Mouse (Mus musculus): ENCODE measurements around the gene Rxra.

DNA sequence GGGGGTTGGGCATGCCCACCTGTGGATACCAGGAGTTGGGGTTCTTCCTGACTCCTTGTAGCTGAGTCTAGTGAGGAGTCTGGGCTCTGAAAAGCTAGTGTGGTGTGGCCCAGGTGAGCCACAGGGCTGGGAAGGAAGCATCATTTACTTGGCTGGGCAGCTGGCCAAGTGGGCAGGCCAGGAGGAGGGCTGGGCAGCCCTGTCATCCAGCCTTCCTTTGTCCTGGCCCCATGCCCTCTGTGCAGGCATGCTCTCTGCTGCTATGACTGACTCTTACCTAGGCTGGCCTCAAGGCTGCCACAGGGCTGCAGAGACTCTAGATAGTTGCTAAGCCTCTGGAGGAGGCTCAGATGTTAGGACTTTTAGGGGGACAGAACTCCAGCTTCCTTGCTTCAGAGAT, 42.0 kb downstream of the Rxra start:
- TF ChIP-seq TAL1 (conservative IDR thresholded peaks at IDR 0.05; ENCODE audit: low read depth, low read length) (no peak), GATA2 (IDR thresholded peaks at IDR 0.05; ENCODE audit: borderline replicate concordance, low read depth, low read length) (no peak), CTCF (IDR thresholded peaks at IDR 0.05; ENCODE audit: low read depth, low read length) (no peak)
